Mouse (Mus musculus) ES-Bruce4 (cell line): Measurements from ENCODE around the gene Slfn9. TPM values are rescaled to one million over a fixed set of nuclear protein-coding genes. Genes with fewer than 3 reads are reported as not detected.
"Not testable (repeated sequence)": the region's sequence is repeated elsewhere in the genome, so short reads cannot be mapped to it uniquely, and the experiment has no call there.

Source experiments
- H3K27ac ChIP-seq: 2 replicates; pipeline ENCODE4 v1.5.1; 2012; ENCODE audit warnings: low read length, inconsistent platforms; ENCODE audit not compliant: insufficient read depth
- H3K27me3 ChIP-seq: 2 replicates; pipeline ENCODE4 v1.6.1; 2012; ENCODE audit warnings: mild to moderate bottlenecking, low read length, inconsistent platforms; ENCODE audit not compliant: control insufficient read depth, poor library complexity, insufficient read depth, severe bottlenecking
- H3K36me3 ChIP-seq: 2 replicates; pipeline ENCODE4 v1.6.1; 2012; ENCODE audit warnings: inconsistent platforms, mild to moderate bottlenecking, low read length, moderate library complexity; ENCODE audit not compliant: control insufficient read depth, poor library complexity, insufficient read depth, severe bottlenecking
- H3K4me1 ChIP-seq: one replicate; pipeline ENCODE4 v1.8.1; 2011; ENCODE audit warnings: low read length; ENCODE audit not compliant: control insufficient read depth, insufficient read depth
- H3K4me3 ChIP-seq: 2 replicates; pipeline ENCODE4 v1.5.1; 2011; ENCODE audit warnings: low read depth, mild to moderate bottlenecking, low read length
- H3K9ac ChIP-seq: 2 replicates; pipeline ENCODE4 v1.6.1; 2012; ENCODE audit warnings: low read depth, mild to moderate bottlenecking, inconsistent platforms; ENCODE audit not compliant: poor library complexity, severe bottlenecking
- H3K9me3 ChIP-seq: replicated peaks from 2 replicates; pipeline ENCODE4 v1.6.1; 2012; ENCODE audit warnings: mild to moderate bottlenecking, low read length, inconsistent platforms; ENCODE audit not compliant: control insufficient read depth, poor library complexity, insufficient read depth, severe bottlenecking
- CTCF ChIP-seq: IDR thresholded peaks from one replicate; pipeline ENCODE4 v1.8.1; 2011; ENCODE audit warnings: low read depth, low read length
- EP300 ChIP-seq: IDR thresholded peaks from 2 replicates; pipeline ENCODE4 v1.6.1; 2011; ENCODE audit warnings: low read depth, low read length; ENCODE audit not compliant: insufficient read depth
- POLR2A ChIP-seq: IDR thresholded peaks from one replicate; pipeline ENCODE4 v1.8.1; 2011; ENCODE audit warnings: low read length; ENCODE audit not compliant: insufficient read depth
- polyA plus RNA-seq: library from polyadenylated mRNA; stranded (reverse); fragments of >200 nt; gene quantifications from 2 replicates; pipeline ENCODE4 v1.2.4, GENCODE M21; 2011; ENCODE audit warnings: low read depth; ENCODE audit not compliant: missing spikeins, insufficient read depth, insufficient read length

Slfn9 gene
- polyA plus RNA-seq, 1 experiment = 5.4 TPM

DNA sequence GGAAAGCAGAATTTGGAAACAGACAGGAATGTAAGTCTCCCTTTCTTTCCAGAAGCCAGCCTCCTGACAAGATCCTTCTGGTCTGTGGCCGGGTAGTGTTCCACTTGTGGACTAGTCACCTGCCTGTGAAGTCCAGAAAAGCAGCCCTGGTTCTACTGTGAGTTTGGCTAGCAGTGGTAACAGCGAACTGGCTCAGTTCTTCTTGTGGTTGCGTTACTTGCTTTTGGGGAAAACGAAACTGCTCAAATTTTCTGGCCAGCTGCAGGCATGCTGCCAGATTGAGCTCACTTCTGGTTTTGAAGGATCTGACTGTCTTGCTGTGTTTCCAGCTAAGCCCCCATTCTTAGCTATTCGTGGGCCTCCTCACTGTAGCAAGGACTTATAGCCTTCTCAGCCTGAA, 29.0 kb upstream of the Slfn9 start, which contains the start of gene Slfn8:
Slfn8 (minus strand) TSS at position 190 of the 400 bp plus-strand sequence.
- no peak within 1 kb of the TSS for H3K27ac ChIP-seq
- no peaks in the 10 kb centered on the region for H3K27me3 ChIP-seq

DNA sequence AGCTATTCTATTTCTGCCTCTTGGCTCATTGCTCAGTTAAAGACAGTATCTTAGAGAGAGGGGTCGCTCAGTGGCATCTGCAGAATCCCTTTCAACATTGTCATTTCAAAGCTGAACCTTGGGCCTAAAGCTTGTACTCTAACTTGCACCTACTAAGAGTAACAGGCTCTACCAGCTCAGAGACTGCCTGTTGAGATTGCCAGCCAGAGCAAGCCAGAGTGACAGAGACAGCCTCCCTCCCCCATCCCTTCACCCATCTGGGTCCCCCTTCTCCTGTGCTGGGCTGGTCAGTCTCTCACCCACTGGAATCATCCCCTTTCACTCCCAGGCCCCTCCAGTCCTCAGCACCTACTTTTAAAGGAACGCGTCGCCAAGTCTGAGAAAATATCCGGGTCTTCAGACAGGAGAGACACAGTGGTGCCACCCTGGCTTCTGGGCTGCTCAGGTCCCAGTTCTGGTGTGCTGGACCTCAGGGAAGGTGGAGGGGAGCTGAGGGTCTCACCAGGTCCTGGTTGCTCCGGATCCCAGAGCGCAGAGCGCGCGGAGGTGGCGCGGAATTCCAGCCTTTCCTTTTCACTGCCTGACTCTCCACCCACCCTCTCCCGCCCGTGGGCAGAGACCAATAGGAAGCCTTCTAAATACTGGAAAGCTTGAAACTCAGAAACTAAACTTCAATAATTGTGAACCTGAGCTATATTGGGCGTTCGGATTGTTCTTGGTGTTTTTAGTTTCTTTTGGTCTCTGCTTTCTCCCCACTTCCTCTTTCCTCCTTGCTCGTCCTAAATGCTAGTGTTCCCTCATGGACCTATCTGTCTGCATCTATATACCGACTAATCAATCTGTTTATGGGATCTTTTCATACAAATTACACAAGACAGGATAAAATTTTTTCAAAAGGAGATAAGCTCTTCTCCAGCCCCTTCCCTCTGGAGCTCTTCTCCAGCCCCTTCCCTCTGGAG, 28.2 kb upstream of the Slfn9 start:
- H3K4me3 ChIP-seq, H3K9me3 ChIP-seq, H3K36me3 ChIP-seq, H3K27me3 ChIP-seq, H3K27ac ChIP-seq, H3K9ac ChIP-seq, H3K4me1 ChIP-seq: not testable (repeated sequence)

More for the DNA sequence above, 29.0 kb upstream of the Slfn9 start, which contains the start of gene Slfn8:
- no peaks in the 10 kb centered on the region for H3K4me1 ChIP-seq
- no peak for TF ChIP-seq EP300
- no peak for TF ChIP-seq POLR2A
- no peak for TF ChIP-seq CTCF
- no peaks in the 10 kb centered on the region for H3K36me3 ChIP-seq
- no peaks in the 10 kb centered on the region for H3K9me3 ChIP-seq
- H3K9ac ChIP-seq = no peak within 1 kb of the TSS
- H3K4me3 ChIP-seq = no peak within 1 kb of the TSS

DNA sequence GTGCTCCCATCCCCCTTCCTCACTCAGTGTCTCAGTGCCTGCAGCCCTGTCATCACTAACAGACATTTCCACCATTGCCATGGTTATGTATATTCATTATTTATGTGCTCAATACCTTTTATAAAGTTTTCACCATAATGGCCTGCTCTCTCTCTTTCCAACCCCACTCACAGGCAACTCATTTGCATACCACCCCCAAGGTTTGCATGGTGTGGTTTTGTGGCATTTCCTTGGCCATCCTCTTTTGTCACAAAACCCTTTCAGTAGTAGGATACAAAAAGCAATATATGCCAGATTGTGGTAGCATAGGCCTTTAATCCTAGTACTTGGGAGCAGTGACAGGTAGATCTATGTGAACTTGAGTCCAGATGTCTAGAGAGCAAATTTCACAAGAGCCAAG, 24.5 kb upstream of the Slfn9 start:
- Histone ChIP-seq H3K4me3 (no peak overlapping the region), H3K9me3 (no peaks in the 10 kb centered on the region), H3K4me1 (peaks cover 2% of the 10 kb centered on the region), H3K27ac (no peak overlapping the region), H3K36me3 (no peaks in the 10 kb centered on the region), H3K9ac (no peak overlapping the region), H3K27me3 (no peaks in the 10 kb centered on the region)
- TF ChIP-seq CTCF (no peak), EP300 (no peak), POLR2A (no peak)

DNA sequence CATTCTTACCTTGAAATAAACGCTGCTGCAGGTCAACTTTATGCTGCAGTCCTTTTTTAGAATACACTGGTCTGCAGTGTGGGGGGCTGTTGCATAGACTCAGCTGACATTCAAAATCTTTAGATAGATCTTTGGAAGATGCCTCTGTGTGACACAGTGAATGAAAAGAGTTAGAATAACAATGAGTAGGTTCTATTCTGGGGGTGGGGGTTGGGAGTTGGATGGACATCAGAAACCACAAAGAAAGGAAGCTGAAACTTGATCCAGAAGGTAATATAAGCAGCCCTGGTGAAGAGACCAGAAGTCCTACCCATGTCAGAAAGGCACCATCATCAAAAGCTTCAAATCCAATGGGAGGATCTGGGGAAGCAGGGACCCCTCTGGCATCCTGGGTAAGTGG, 21.7 kb upstream of the Slfn9 start:
- Histone ChIP-seq H3K4me3 (no peak overlapping the region), H3K9ac (no peak overlapping the region), H3K9me3 (no peaks in the 10 kb centered on the region), H3K27me3 (no peaks in the 10 kb centered on the region), H3K36me3 (no peaks in the 10 kb centered on the region), H3K4me1 (peaks cover 2% of the 10 kb centered on the region), H3K27ac (no peak overlapping the region)
- TF ChIP-seq CTCF (no peak), POLR2A (no peak), EP300 (no peak)

DNA sequence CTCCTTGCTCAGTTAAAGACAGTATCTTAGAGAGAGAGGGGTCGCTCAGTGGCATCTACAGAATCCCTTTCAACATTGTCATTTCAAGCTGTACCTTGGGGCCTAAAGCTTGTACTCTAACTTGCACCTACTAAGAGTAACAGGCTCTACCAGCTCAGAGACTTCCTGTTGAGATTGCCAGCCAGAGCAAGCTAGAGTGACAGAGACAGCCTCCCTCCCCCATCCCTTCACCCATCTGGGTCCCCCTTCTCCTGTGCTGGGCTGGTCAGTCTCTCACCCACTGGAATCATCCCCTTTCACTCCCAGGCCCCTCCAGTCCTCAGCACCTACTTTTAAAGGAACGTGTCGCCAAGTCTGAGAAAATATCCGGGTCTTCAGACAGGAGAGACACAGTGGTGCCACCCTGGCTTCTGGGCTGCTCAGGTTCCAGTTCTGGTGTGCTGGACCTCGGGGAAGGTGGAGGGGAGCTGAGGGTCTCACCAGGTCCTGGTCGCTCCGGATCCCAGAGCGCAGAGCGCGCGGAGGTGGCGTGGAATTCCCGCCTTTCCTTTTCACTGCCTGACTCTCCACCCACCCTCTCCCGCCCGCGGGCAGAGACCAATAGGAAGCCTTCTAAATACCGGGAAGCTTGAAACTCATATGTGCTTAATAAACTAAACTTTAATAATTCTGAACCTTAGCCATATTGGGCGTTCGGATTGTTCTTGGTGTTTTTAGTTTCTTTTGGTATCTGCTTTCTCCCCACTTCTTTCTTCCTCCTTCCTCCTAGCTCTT, 831 bp downstream of the Slfn9 start:
- not testable (repeated sequence) for H3K27me3 ChIP-seq, H3K4me1 ChIP-seq, H3K36me3 ChIP-seq, H3K9me3 ChIP-seq, H3K27ac ChIP-seq
- Histone ChIP-seq H3K9ac (peak overlapping the region; percentile 13; the same call in 1 of the 2 replicates), H3K4me3 (peak overlapping the region; percentile 27)

DNA sequence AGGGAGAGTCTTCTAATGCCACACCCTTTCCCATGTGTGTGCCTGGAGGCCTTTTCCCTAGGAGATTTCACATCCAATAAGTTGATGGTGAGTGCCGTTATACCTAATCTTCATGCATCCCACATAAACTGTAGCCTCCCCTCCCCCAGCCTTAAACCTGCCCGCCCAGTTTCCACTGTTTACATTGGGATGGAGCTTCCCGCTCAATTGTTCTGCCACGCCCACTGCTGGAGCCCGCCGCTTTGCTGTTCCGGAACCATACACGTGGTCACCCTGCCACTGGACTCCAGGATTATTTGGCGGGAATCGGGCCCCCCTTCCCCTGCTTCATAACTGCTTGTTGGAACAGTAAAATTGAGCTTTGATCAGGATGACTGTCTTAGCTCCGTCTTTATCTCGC, 2.3 kb downstream of the Slfn9 start:
- H3K9ac ChIP-seq = peak overlapping the region; percentile 27; the same call in 1 of the 2 replicates
- peaks cover 1% of the 10 kb centered on the region; the same call in 1 of the 2 replicates for H3K27me3 ChIP-seq
- no peaks in the 10 kb centered on the region for H3K9me3 ChIP-seq
- TF ChIP-seq EP300 (peak; percentile 76; the same call in 1 of the 2 replicates), POLR2A (no peak), CTCF (no peak)
- no peak overlapping the region for H3K27ac ChIP-seq
- H3K36me3 ChIP-seq = no peaks in the 10 kb centered on the region; the same call in 1 of the 2 replicates
- H3K4me3 ChIP-seq = no peak overlapping the region
- H3K4me1 ChIP-seq = peaks cover 5% of the 10 kb centered on the region
